Mouse (Mus musculus) forebrain, embryonic 11.5 days (tissue): Measurements from ENCODE around the gene Bcl2l11. TPM values are rescaled to one million over a fixed set of nuclear protein-coding genes. Genes with fewer than 3 reads are reported as not detected.

Experiments used
- ATAC-seq: fragments of 200-750 bp; cut with Nextera tagmentation; replicated peaks from 2 replicates; pipeline ENCODE4 v1.8.0; 2017; ENCODE audit warnings: moderate TSS enrichment; ENCODE audit not compliant: low FRiP score
- DNase-seq: peaks from one replicate; pipeline ENCODE4 v3.0.0-alpha.2; 2017; ENCODE audit warnings: low spot score
- H3K27ac ChIP-seq: fragments of 300-500 bp; sonication (generic); 2 replicates; pipeline ENCODE4 v1.5.1; 2014; ENCODE audit warnings: low read depth, low read length
- H3K27me3 ChIP-seq: fragments of 300-500 bp; sonication (generic); 2 replicates; pipeline ENCODE4 v1.6.1; 2014; ENCODE audit warnings: mild to moderate bottlenecking, low read length, mixed read lengths; ENCODE audit not compliant: control insufficient read depth, insufficient read depth
- H3K36me3 ChIP-seq: fragments of 300-500 bp; sonication (generic); 2 replicates; pipeline ENCODE4 v1.6.1; 2014; ENCODE audit warnings: mild to moderate bottlenecking, low read length, moderate library complexity, mixed read lengths; ENCODE audit not compliant: control insufficient read depth, insufficient read depth
- H3K4me1 ChIP-seq: fragments of 300-500 bp; sonication (generic); replicated peaks from 2 replicates; pipeline ENCODE4 v1.6.1; 2014; ENCODE audit warnings: low read length, mixed read lengths; ENCODE audit not compliant: control insufficient read depth, insufficient read depth
- H3K4me2 ChIP-seq: fragments of 300-500 bp; sonication (generic); 2 replicates; pipeline ENCODE4 v1.6.1; 2014; ENCODE audit warnings: low read depth, mild to moderate bottlenecking, low read length, moderate library complexity, mixed read lengths; ENCODE audit not compliant: severe bottlenecking
- H3K4me3 ChIP-seq: fragments of 300-500 bp; sonication (generic); 2 replicates; pipeline ENCODE4 v1.5.1; 2014; ENCODE audit warnings: low read depth, low read length
- H3K9ac ChIP-seq: fragments of 300-500 bp; sonication (generic); 2 replicates; pipeline ENCODE4 v1.6.1; 2014; ENCODE audit warnings: low read length
- H3K9me3 ChIP-seq: fragments of 300-500 bp; sonication (generic); 2 replicates; pipeline ENCODE4 v1.6.1; 2016; ENCODE audit warnings: low read length, mixed read lengths; ENCODE audit not compliant: control insufficient read depth
- WGBS: fragments of 180-500 bp; shearing (Covaris S2); extraction: QIAGEN DNeasy Blood & Tissue Kit; methylation state at CpG from one replicate; pipeline ENCODE4 v1.1.7; 2014; 5-methylcytosine and 5-hydroxymethylcytosine counted together
- polyA plus RNA-seq: library from polyadenylated mRNA; unstranded; fragments of >200 nt; fragmentation: Nextera tagmentation; extraction: Ambion mirVana; gene quantifications from 2 replicates; pipeline ENCODE4 v1.2.1, GENCODE M21; 2014

Gene Bcl2l11
- polyA plus RNA-seq, 1 experiment from 2014 or later: 17.7 TPM

GRCm38 (mm10) chr2:128128532-128128931 is 2.7 kb downstream of the Bcl2l11 start:
- Histone ChIP-seq H3K4me2 (peak overlapping the region; percentile 99), H3K9me3 (no peaks in the 10 kb centered on the region), H3K4me1 (peaks cover 19% of the 10 kb centered on the region), H3K27ac (no peak overlapping the region), H3K27me3 (peaks cover 8% of the 10 kb centered on the region; the same call in 1 of the 2 replicates), H3K4me3 (peak overlapping the region; percentile 66), H3K36me3 (peaks cover 4% of the 10 kb centered on the region; the same call in 1 of the 2 replicates), H3K9ac (peak overlapping the region; percentile 82)
- WGBS: 12% methylated on average over 10 of the region's 10 CpGs
- ATAC-seq (no peak), DNase-seq (peak; percentile 52)

- Histone ChIP-seq H3K4me3 (no peak overlapping the region), H3K27me3 (no peaks in the 10 kb centered on the region), H3K36me3 (peaks cover 4% of the 10 kb centered on the region; the same call in 1 of the 2 replicates), H3K9ac (no peak overlapping the region), H3K9me3 (no peaks in the 10 kb centered on the region), H3K4me1 (peaks cover 7% of the 10 kb centered on the region; the same call in 1 of the 2 replicates), H3K4me2 (no peak overlapping the region), H3K27ac (no peak overlapping the region)
- ATAC-seq (no peak), DNase-seq (no peak)
- 94% methylated on average over 11 of the region's 11 CpGs for WGBS
Observed at GRCm38 (mm10) chr2:128131503-128131902, 5.7 kb downstream of the Bcl2l11 start.

GRCm38 (mm10) chr2:128132635-128133034 is 6.8 kb downstream of the Bcl2l11 start:
- no peak overlapping the region for H3K27ac ChIP-seq
- peaks cover 4% of the 10 kb centered on the region; the same call in 1 of the 2 replicates for H3K4me1 ChIP-seq
- no peak overlapping the region for H3K9ac ChIP-seq
- DNase-seq (no peak), ATAC-seq (no peak)
- H3K9me3 ChIP-seq: no peaks in the 10 kb centered on the region
- no peak overlapping the region for H3K4me3 ChIP-seq
- H3K36me3 ChIP-seq: peaks cover 4% of the 10 kb centered on the region; the same call in 1 of the 2 replicates
- whole genome bisulfite sequencing: 87% methylated on average over 5 of the region's 5 CpGs
- no peak overlapping the region for H3K4me2 ChIP-seq
- no peaks in the 10 kb centered on the region for H3K27me3 ChIP-seq

DNA sequence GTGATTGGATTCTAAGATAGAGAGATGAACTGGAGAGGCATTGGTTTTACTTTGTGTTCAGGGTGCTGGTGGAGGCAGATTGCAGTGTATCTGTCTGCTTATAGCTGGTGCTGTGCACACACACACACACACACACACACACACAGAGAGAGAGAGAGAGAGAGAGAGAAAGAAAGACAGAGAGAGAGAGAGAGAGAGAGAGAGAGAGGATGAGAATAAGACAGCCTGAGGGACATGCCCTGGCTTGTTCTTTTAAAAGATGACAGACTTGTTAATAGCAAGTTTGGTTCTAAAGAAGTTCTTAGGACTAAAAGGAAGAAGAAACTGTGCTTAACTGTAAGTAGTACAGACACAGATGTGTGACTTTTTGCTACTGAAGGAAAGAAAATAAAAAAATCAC is 8.0 kb downstream of the Bcl2l11 start:
- ATAC-seq: no peak
- H3K4me1 ChIP-seq: peaks cover under 1% of the 10 kb centered on the region; the same call in 1 of the 2 replicates
- no peak overlapping the region for H3K9ac ChIP-seq
- H3K4me2 ChIP-seq: no peak overlapping the region
- H3K27me3 ChIP-seq: no peaks in the 10 kb centered on the region
- no peak overlapping the region for H3K4me3 ChIP-seq
- no peak overlapping the region for H3K27ac ChIP-seq
- H3K36me3 ChIP-seq: peaks cover 4% of the 10 kb centered on the region; the same call in 1 of the 2 replicates
- no peaks in the 10 kb centered on the region for H3K9me3 ChIP-seq
- DNase-seq: no peak

- Histone ChIP-seq H3K9me3 (no peaks in the 10 kb centered on the region), H3K36me3 (peaks cover 4% of the 10 kb centered on the region; the same call in 1 of the 2 replicates), H3K27ac (no peak overlapping the region), H3K4me2 (no peak overlapping the region), H3K4me1 (no peaks in the 10 kb centered on the region), H3K9ac (no peak overlapping the region), H3K27me3 (no peaks in the 10 kb centered on the region), H3K4me3 (no peak overlapping the region)
- ATAC-seq (no peak), DNase-seq (no peak)
- WGBS: 85% methylated on average over 5 of the region's 5 CpGs
Observed at GRCm38 (mm10) chr2:128134474-128134873, 8.6 kb downstream of the Bcl2l11 start.

DNA sequence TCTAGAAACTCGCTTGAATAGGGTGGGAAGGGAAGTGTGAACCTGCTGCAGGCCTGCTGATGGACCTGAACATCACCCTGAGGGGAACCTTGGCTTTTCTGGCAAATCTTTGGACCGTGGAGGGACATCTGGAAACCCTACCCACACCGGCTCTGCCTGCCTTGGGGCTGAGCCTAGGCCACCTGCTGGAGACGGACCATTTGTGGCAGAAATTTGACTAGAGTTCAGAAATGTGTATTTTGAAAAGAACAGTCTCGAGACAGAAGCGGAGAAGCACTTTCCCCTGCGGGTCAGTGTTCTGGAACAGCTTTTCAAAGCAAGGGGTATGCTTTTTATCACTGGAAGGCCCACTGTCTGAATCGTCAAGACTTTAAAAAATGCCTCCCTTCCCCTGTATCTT is 9.1 kb downstream of the Bcl2l11 start:
- Histone ChIP-seq H3K36me3 (peaks cover under 1% of the 10 kb centered on the region; the same call in 1 of the 2 replicates), H3K27ac (no peak overlapping the region), H3K27me3 (no peaks in the 10 kb centered on the region), H3K4me3 (no peak overlapping the region), H3K4me1 (no peaks in the 10 kb centered on the region), H3K9ac (no peak overlapping the region), H3K9me3 (no peaks in the 10 kb centered on the region), H3K4me2 (no peak overlapping the region)
- DNase-seq: no peak
- WGBS: 76% methylated on average over 8 of the region's 8 CpGs
- no peak for ATAC-seq

DNA sequence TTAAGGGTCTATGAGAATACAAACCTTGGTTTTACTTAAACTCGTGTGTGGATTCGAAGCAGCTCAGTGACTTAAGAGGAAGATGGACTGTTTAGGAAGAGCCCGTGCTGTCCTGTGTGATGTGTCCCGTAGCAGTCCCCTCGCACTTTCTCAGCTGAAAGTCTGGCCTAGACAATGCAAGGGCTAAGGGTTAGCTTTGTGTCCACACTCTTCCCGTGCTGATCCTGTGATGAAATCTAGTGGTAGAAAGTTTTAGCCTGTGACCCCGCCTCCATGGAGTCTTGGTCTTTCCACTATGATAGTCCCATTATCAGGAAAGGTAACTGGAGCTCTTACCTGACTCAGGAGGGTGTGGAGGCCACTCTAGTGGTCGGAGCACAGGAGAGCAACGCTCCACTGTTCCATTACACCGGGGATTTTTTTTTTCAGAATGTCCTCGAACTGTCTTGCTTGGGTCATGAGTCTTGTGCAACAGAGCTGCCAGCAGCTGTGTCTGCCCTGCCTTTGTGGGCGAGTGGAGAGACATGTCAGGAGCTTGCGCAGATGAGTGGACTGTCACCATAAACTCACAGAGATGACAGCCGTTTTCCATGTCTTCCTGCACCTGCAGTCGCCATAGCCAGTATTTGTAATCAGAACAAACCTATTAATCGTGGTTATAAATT is 11.1 kb downstream of the Bcl2l11 start:
- Histone ChIP-seq H3K4me2 (no peak overlapping the region), H3K4me3 (no peak overlapping the region), H3K27ac (no peak overlapping the region), H3K4me1 (no peaks in the 10 kb centered on the region), H3K9me3 (no peaks in the 10 kb centered on the region), H3K27me3 (no peaks in the 10 kb centered on the region), H3K36me3 (no peaks in the 10 kb centered on the region; the same call in 1 of the 2 replicates), H3K9ac (no peak overlapping the region)
- 89% methylated on average over 16 of the region's 16 CpGs for WGBS
- DNase-seq: no peak
- ATAC-seq: no peak

GRCm38 (mm10) chr2:128137480-128138276 is 11.8 kb downstream of the Bcl2l11 start:
- H3K9me3 ChIP-seq: no peaks in the 10 kb centered on the region
- DNase-seq: no peak
- H3K27ac ChIP-seq: no peak overlapping the region
- no peak overlapping the region for H3K9ac ChIP-seq
- H3K4me2 ChIP-seq: no peak overlapping the region
- H3K4me3 ChIP-seq: no peak overlapping the region
- H3K36me3 ChIP-seq: no peaks in the 10 kb centered on the region; the same call in 1 of the 2 replicates
- ATAC-seq: no peak
- no peaks in the 10 kb centered on the region for H3K27me3 ChIP-seq
- 89% methylated on average over 22 of the region's 22 CpGs for WGBS
- H3K4me1 ChIP-seq: no peaks in the 10 kb centered on the region
